Mouse (Mus musculus) heart, postnatal 4 days (tissue): ENCODE results near the gene Fam222a. TPM values are rescaled to one million over a fixed set of nuclear protein-coding genes. Genes with fewer than 3 reads are reported as not detected.

ENCODE experiments used
- DNase-seq: peaks from one replicate; pipeline ENCODE4 v3.0.0; 2021
- total RNA-seq, 2 experiments: library from RNA; stranded (reverse); gene quantifications; 2 replicates each; pipeline ENCODE4 v1.2.3; 2021

Gene Fam222a
- total RNA-seq, 2 experiments from 2014 or later: 6.0 to 7.0 TPM

GRCm38 (mm10) chr5:114611968-114612608, 44.3 kb downstream of the Fam222a start:
- peak; percentile 56 for DNase-seq

DNA sequence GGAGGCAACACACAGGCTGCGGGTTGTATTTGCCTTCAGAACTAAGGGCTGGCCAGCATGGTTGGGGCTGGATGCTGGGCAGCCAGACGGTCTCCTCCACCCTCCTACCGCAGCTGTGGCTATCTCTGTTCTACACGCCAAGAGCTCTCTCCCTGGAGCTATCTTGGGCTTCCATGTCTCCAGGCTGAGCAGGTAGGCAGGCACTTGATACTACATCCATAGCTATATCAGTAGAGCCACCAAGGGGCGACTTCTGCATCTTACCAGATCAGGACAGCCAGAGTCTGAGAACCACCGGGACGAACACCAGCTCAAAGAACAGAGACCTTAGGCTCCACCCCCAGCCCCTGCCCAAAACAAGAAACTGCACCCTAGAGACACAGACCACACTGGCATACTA, 47.0 kb downstream of the Fam222a start:
- no peak for DNase-seq

GRCm38 (mm10) chr5:114616336-114617061, 48.7 kb downstream of the Fam222a start:
- DNase-seq: no peak

DNA sequence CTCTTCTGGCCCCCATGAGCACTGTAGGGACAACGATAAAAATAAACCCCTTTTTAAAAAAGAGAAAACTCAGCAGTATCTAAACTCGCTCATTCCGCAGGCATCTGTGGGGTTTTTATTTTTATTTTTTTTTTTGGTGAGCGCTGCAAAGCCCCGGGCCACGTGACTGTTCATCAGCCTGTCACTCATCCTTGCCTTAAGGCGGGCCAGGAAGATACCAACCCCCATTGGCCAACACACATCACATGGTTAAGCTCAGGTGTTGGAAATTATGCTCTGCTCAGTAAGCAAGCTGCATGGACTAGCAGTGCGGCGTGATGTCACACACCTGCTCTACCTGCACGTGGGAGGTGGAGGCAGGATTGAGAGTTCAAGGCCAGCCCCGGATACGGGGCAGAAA, 50.0 kb downstream of the Fam222a start:
- no peak for DNase-seq

GRCm38 (mm10) chr5:114618851-114619250, 51.0 kb downstream of the Fam222a start:
- DNase-seq: peak; percentile 86

DNA sequence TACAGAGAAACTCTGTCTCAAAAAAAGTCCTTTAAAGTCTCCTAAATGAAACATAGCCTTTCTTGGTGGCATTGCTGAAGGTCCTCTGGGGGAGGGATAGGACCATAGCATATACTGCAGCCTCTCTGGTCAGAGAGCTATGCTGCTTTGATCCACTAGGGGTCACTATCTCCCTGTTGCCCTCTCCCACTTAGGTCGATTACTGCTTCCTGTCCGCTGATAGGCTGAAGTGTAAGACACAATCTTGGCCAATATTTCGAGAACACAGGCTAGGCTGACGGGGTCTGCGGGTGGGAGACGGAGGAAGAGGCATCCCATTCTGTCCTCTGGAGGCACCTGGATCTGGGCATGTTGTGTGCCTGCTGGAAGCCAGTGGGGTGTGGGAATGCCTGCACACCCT, 52.5 kb downstream of the Fam222a start:
- DNase-seq: no peak

- peak; percentile 79 for DNase-seq
These were observed 57.8 kb downstream of the Fam222a start for GRCm38 (mm10) chr5:114625590-114625989.

DNA sequence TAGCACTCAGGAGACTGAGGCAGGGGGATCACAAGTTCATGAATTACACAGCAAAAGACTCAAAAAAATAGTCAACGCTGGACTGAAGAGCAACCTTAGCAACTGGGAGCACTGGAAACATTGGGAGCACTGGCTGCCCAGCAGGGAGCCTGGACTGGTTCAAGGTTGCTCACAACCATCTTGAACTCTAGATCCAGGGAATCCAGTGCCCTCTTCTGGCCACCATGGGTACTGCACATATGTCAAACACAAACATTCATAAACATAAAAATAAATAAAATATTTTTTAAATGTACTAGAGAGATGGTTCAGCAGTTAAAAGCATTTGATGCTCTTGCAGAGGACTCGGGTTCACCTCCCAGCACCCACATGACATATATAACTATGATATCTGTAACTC, 63.5 kb downstream of the Fam222a start:
- DNase-seq: no peak

DNA sequence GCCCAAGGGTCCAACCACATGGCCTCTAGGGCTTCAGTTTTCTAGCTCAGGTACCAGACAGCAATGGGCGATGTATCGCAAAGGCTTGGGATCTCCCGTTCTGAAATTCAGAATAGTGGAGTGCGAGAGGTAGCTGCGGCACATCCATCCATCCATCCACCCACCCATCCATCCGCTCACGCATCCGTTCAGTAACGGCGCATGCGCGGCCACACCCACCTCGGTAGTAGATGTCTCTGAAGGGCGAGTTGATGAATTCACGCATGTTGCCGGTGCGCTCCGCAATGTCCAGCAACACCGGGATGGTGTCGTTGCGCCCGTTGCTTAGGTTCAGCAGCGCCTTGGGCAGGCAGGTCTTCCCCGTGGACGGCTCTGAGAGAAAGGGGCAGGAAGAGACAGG, 68.3 kb downstream of the Fam222a start:
- no peak for DNase-seq

- peak; percentile 92 for DNase-seq
These were observed 71.2 kb downstream of the Fam222a start for GRCm38 (mm10) chr5:114638769-114639644.

- no peak for DNase-seq
These were observed 71.8 kb downstream of the Fam222a start for GRCm38 (mm10) chr5:114639645-114639957.

GRCm38 (mm10) chr5:114640809-114641208, 73.0 kb downstream of the Fam222a start:
- DNase-seq: no peak

DNA sequence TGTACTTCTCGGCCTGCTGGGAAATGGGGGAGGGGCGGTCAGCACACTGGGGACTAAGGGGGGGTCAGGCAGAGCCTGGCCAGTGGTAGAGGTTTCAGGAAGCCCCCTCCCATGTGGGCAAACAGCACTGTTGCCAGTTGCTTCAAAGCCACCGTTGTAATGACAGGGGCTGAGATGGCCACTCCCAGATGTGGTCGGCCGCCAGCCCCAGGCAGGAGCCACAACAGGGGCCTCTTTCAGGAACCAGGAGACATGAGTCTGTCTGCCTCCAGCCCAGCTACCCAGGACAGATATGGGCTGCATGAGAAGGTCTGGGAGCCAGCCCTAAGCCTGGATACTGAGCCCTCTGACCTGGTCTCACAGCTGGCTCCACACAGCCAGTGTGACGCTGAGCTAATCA, 77.1 kb downstream of the Fam222a start:
- no peak for DNase-seq

- DNase-seq: no peak
These were observed 78.1 kb downstream of the Fam222a start for GRCm38 (mm10) chr5:114645916-114646315.

- DNase-seq: peak; percentile 40
These were observed 79.6 kb downstream of the Fam222a start for GRCm38 (mm10) chr5:114647211-114647974.

- DNase-seq: peak; percentile 29
These were observed 81.0 kb downstream of the Fam222a start for GRCm38 (mm10) chr5:114648728-114649311.

DNA sequence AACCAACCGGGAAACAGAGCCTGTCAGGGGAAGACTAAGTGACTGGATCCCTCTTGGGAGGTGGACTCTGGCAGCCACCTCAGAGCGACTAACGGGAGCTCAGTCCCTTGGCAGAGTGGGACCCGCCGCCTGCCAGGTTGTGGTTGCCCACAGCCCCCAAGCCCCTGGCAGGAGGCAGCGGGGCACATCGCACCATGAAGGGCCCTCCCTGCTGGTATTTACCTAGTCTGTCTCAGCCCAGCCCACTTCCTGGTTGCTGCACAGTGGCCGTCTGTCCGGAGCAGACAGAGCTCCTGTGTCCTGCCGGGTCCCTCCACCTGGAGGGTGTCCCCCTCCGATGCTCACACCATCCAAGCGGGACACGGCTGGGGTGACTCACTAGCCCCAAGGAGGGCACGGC, 83.2 kb downstream of the Fam222a start:
- no peak for DNase-seq

DNA sequence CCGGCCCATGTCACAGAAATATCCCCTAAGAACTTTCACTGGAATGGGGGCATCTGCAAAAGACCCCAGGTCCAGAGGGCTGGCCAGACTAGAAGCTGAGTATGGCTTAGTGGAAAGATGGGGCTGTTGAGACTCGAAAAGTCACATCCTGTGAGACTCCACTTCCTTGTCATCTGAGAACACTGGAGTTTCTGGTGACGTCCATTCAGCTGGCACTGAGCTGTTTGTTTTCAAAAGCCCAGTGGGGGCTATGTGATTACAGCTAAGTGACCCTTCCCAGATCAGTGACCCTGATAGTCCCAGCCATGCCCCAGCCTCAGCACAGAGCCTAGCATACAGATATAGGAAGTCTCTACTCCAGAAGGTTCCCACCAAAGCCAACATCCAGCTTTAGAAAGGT, 83.6 kb downstream of the Fam222a start:
- no peak for DNase-seq

GRCm38 (mm10) chr5:114653656-114654437, 86.0 kb downstream of the Fam222a start:
- DNase-seq: peak; percentile 36

DNA sequence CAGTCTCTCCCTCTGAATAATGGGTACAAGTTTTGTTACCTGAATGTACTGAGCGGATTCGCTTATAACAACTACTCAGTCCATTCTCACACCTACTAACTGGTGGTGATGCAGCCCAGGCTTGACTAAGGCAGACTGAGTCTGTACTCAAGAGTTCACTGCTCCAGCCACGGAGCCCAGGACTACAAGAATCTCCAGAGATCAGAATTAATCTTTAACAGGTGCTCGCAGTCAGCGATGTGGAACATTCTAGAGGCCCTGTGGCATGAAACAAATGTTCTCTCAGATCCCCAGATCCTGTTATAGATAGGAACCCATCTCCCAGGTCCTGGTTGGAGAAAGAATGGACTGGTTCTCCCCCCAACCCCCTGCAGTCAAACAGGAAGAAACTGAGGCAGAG, 87.9 kb downstream of the Fam222a start:
- no peak for DNase-seq

DNA sequence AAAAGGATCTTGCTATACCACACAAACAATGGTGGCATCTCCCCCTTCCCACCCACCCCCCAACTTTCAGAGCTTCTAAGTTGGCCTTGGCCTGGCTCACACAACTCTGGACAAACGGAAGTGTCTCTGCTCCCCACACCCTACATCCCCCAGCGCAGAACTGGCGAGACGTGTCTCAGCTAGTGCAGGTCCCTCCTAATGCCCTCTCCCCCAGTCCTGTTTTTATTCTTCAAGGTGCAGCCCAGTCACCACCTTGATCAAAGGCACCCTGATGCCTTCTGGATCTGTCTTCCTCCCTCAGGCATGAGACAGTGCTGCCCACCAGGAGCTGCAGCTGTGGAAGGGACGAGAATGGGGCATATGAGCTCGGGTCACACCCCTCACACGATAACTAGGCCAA, 88.5 kb downstream of the Fam222a start:
- no peak for DNase-seq
